35 mouse cellular contexts compared by ENCODE assay signal in genomic region chr12:80537313-80537712, GRCm38 (mm10). TPM values are rescaled to one million over a fixed set of nuclear protein-coding genes. Genes with fewer than 3 reads are reported as not detected.
"Had no signal": no experiment of that assay in that cellular context is flagged by ENCODE, and none has a peak within 500 bp of the region (broad histone marks: within the 10 kb centered on the region; RNA-seq: fewer than 3 reads in every experiment).

No protein-coding gene starts in this region.

- ATAC-seq: hindbrain, embryonic 16.5 days; hindbrain, postnatal 0 days; inflammation-experienced regulatory T-cells, adult 6 months; intestine, embryonic 15.5 days; intestine, embryonic 16.5 days; intestine, postnatal 0 days had no signal

- DNase-seq: heart, postnatal 10 days; heart, postnatal 14 days; heart, postnatal 36 days; heart, postnatal 4 days; kidney, adult 11 months; kidney, adult 18-20 months; kidney, adult 2 months; kidney, adult 8-10 months; kidney, adult 9 months; kidney, postnatal 10 days; kidney, postnatal 14 days; kidney, postnatal 25 days; kidney, postnatal 36 days; kidney, postnatal 4 days; layer of hippocampus, adult 9-11 months; layer of hippocampus, postnatal 36 days had no signal

- H3K4me3 ChIP-seq: heart, embryonic 10.5 days; heart, embryonic 12.5 days; heart, embryonic 13.5 days; heart, embryonic 15.5 days; hindbrain, embryonic 10.5 days; hindbrain, embryonic 12.5 days; hindbrain, embryonic 13.5 days; hindbrain, embryonic 15.5 days; intestine, embryonic 15.5 days; kidney, embryonic 15.5 days; left cerebral cortex, adult 2 months had no signal

- H3K27ac ChIP-seq: heart, embryonic 10.5 days; heart, embryonic 13.5 days; heart, embryonic 15.5 days; hindbrain, embryonic 10.5 days; hindbrain, embryonic 12.5 days; hindbrain, embryonic 13.5 days; hindbrain, embryonic 14.5 days; hindbrain, embryonic 15.5 days; hindbrain, postnatal 0 days; intestine, embryonic 15.5 days; kidney, embryonic 15.5 days; kidney, postnatal 0 days; left cerebral cortex, adult 2 months had no signal

RNA-seq across cellular contexts. Expression of gene Galnt16, which starts 19.2 kb away (rescaled TPM):
- total RNA-seq: hematopoietic stem cell, adult 5-6 weeks had no signal
